Mouse (Mus musculus) lung, adult 18-20 months (tissue): Measurements from ENCODE around the gene Gm21119.
"Not testable (repeated sequence)": the region's sequence is repeated elsewhere in the genome, so short reads cannot be mapped to it uniquely, and the experiment has no call there.

Experiments used
- DNase-seq, 2 experiments: peaks; one replicate each; pipeline ENCODE4 v3.0.0; 2022; ENCODE audit warnings: mixed read lengths in 2 of 2

Gene Gm21119

GRCm38 (mm10) chr8:20614619-20615018 lies at the start of gene Gm21119:
TSS of gene Gm21119 (plus strand) at chr8:20614919.
- not testable (repeated sequence) for DNase-seq

DNA sequence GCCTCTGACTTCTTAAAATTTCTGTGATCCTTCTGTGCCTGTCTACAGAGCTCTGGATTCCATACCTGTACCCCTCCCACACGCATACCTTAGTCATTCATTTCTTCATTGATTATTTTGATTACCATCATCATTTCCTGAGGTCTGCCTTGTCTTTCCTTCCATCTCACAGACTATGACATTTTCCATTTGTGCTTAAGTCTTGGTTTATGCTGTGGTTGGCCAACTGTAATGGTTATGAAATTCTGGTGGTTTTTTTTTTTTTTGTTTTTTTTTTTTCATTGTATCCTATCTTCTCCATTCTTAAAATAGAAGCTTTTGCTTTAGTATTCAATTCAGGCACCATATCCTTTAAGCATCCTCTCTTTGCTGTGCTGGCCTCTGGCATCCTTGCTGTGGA lies 48.0 kb upstream of the Gm21119 start:
- not testable (repeated sequence) for DNase-seq

GRCm38 (mm10) chr8:20581081-20581480 lies 33.6 kb upstream of the Gm21119 start:
- DNase-seq = not testable (repeated sequence)

GRCm38 (mm10) chr8:20582772-20583171 lies 31.9 kb upstream of the Gm21119 start:
- DNase-seq = not testable (repeated sequence)

- DNase-seq = not testable (repeated sequence)
These were observed 26.2 kb upstream of the Gm21119 start for GRCm38 (mm10) chr8:20588268-20589177.

DNA sequence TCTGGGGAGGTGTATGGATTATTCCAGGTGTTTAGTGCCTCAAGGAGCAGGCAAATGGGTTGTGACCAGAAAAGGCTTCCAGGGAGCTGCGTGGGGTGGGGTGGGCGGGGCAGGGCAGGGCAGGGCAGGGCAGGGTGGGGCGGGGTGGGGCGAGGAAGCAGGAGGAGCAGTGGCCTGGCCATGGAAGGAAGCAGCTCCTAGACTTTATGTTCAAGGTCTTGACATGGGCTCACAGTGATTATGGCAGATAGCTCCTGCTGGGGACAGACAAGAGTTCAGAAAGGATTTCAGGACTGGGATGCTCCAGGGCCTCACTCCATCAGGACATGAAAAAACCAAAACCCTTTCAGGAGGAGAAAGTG lies 25.6 kb upstream of the Gm21119 start:
- peak; percentile 6 to 35 for DNase-seq

- peak; percentile 43 to 55 for DNase-seq
These were observed 24.4 kb upstream of the Gm21119 start for GRCm38 (mm10) chr8:20590117-20590997.

DNA sequence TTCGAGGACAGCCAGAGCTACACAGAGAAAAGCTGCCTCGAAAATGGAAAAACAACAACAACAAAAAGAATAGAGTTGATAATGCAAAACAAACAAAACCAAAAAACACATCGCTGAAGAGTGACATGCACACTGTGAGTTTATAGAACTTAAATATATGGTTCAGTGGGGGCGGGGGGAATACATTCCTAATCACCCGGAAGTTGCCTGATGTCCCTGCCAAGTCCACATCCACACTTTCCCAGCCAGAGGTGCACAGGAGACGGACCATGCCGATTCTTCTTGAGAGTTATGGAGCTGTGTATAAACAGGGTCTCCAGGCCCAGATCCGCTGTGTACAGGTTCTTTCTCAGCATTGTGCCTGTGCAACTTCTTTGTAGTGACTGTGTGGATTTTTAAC lies 23.7 kb upstream of the Gm21119 start:
- not testable (repeated sequence) for DNase-seq

- not testable (repeated sequence) for DNase-seq
These were observed 21.9 kb upstream of the Gm21119 start for GRCm38 (mm10) chr8:20592732-20593272.

DNA sequence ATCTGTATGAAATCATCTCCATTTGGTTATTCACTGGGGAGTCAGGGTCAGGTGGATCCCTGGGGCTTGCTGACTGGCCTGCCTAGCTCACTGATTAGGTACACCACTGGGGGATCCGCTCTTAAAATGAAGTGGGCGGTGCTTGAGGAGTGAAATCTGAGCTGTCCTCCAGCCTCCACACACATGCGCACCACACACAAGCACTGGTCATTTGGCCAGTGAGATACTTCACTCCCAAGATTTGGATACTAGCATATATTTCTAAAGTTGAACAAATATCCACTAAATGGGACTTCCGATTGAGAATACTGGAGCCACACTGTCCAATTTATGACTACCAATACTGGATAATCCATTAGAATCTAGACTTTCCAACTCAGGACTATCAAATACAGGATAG lies 20.9 kb upstream of the Gm21119 start:
- peak; percentile 40 to 65 for DNase-seq

- DNase-seq = peak in 1 of 2 experiments; percentile 11
These were observed 18.5 kb upstream of the Gm21119 start for GRCm38 (mm10) chr8:20596081-20596841.

DNA sequence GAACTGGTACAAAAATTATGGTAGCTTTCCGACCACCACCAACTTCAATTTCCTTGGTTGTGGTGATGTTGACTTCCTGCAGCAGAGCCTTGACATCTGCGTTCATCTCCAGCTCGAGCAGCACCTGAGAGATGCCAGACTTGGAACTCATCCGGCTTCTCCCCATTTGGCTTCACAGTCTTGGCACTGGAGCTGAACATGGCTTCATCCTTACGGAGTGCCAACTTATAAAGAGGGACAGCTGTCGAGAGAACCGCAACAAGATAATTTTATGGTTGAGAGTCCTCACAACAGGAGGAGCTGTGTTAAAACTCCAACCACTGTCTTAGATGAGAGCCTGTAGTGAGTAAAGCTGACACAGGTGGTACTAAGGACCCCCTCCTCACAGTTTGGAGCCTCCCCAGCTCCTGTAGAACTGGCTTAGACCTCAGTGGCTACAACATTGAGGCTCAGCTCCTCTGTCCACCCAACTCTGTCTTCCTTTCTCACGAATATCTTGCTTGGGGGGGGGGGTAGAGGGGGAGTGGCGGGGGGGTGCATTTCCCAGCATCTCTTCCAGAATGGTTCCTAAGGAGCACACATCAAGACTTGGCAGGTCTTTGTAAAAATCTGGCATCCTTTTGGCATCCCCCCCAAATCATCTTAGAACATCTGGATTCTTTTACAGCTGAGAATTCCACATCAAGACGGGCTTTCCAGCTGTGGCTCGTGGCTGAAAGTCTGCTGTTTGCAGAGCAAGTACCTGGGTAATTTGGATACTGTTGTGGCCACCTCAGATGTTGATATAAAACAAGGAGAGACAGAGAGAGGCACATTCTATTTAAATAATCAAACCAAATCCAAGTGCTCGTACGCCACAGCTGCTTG lies 17.6 kb upstream of the Gm21119 start:
- peak; percentile 38 to 61 for DNase-seq

DNA sequence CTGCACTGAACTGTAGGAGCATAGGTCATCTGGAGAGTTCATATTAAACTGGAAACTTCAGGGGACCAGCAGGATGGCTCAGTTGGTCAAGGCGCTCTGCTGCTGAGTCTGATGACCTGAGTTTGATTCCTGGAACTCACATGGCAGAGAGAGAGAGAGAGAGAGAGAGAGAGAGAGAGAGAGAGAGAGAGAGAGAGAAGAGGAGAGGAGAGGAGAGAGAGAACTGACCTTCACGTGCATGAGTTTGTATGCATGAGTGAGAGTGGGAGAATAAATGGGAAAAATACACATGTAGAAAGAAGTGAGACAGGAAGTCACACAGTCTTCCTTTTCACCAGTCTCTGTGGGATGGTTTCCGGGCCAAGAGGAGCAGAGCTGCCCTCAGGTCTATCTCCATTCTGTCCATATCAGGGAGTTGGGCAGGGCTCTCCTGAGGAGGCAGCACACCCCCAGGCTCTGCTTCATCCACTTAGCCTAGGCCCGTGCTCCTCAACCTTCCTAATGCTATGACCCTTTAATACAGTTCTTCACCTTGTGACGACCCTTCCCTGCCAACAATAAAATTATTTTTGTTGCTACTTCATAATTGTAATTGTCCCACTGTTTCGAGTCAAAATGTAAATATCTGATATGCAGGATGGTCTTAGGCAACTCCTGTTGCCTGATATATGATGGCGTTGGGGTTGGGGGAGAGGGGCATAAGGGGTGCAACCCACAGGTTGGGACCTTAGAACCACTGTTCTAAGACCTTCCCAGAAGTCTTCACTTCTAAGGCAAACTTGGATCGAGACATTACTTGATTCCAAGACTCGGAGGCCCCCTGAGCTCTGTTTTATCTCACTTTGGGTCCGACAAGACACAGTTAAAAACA lies 16.2 kb upstream of the Gm21119 start:
- DNase-seq = not testable (repeated sequence)

DNA sequence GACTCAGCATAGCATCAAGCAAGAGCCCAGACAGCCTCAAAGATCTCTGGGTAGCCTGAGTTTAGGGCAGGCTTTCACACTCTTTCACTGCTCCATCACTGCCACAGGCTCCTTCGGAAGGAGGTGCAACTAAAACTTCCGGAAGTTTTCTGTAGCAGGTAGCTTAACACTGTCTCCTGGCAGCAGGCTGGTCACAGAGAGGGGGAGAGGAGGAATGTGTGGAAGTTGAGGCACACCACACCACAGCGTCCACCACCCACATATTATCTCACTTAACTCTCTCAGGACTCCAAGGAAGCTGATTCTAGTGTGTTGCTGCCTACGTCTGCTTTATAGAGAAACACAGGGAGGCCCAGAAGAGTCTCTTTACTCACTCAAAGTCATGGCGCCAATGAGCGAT lies 15.4 kb upstream of the Gm21119 start:
- not testable (repeated sequence) for DNase-seq

GRCm38 (mm10) chr8:20610856-20611255 lies 3.9 kb upstream of the Gm21119 start:
- not testable (repeated sequence) for DNase-seq

GRCm38 (mm10) chr8:20612721-20613120 lies 2.0 kb upstream of the Gm21119 start:
- not testable (repeated sequence) for DNase-seq

DNA sequence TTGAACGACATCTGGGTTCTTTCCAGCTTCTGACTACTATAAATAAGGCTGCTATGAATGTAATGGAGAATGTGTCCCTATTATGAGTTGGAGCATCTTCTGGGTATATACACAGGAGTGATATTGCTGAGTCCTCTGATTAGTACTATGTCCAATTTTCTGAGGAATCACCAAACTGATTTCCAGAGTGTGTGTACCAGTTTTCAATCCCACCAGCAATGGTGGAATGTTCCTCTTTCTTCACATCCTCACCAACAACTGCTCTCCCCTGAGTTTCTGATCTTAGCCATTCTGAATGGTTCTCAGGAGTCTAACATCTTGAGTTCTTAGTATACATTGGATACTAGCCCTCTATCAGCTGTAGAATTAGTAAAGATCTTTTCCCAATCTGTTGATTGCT lies 16.0 kb downstream of the Gm21119 start:
- not testable (repeated sequence) for DNase-seq

GRCm38 (mm10) chr8:20637931-20638330 lies 23.2 kb downstream of the Gm21119 start:
- not testable (repeated sequence) for DNase-seq

GRCm38 (mm10) chr8:20643536-20643935 lies 28.8 kb downstream of the Gm21119 start:
- not testable (repeated sequence) for DNase-seq

- peak in 1 of 2 experiments; percentile 11 for DNase-seq
These were observed 38.3 kb downstream of the Gm21119 start for GRCm38 (mm10) chr8:20652976-20653375.
